Mouse (Mus musculus) intestine, embryonic 16.5 days (tissue): ENCODE measurements around the gene Creb5. TPM values are rescaled to one million over a fixed set of nuclear protein-coding genes. Genes with fewer than 3 reads are reported as not detected.

Experiments used
- ATAC-seq: fragments of 200-750 bp; cut with Nextera tagmentation; 2 replicates; pipeline ENCODE4 v1.8.0; 2017; ENCODE audit warnings: moderate TSS enrichment, moderate library complexity
- H3K27ac ChIP-seq: fragments of 300-500 bp; sonication (generic); 2 replicates; pipeline ENCODE4 v1.5.1; 2014; ENCODE audit warnings: mild to moderate bottlenecking, low read length
- H3K27me3 ChIP-seq: fragments of 300-500 bp; sonication (generic); replicated peaks from 2 replicates; pipeline ENCODE4 v1.6.1; 2014; ENCODE audit warnings: low read length, control low read depth, mixed read lengths; ENCODE audit not compliant: control insufficient read depth, insufficient read depth
- H3K36me3 ChIP-seq: fragments of 300-500 bp; sonication (generic); 2 replicates; pipeline ENCODE4 v1.6.1; 2014; ENCODE audit warnings: low read length, control low read depth; ENCODE audit not compliant: control insufficient read depth, insufficient read depth
- H3K4me1 ChIP-seq: fragments of 300-500 bp; sonication (generic); 2 replicates; pipeline ENCODE4 v1.6.1; 2014; ENCODE audit warnings: low read length, control low read depth, mixed read lengths; ENCODE audit not compliant: control insufficient read depth, insufficient read depth
- H3K4me2 ChIP-seq: fragments of 300-500 bp; sonication (generic); 2 replicates; pipeline ENCODE4 v1.6.1; 2014; ENCODE audit warnings: low read depth, low read length, control low read depth
- H3K4me3 ChIP-seq: fragments of 300-500 bp; sonication (generic); 2 replicates; pipeline ENCODE4 v1.5.1; 2014; ENCODE audit warnings: mild to moderate bottlenecking, low read length
- H3K9ac ChIP-seq: fragments of 300-500 bp; sonication (generic); 2 replicates; pipeline ENCODE4 v1.6.1; 2014; ENCODE audit warnings: low read depth, low read length
- H3K9me3 ChIP-seq: fragments of 300-500 bp; sonication (generic); 2 replicates; pipeline ENCODE4 v1.6.1; 2016; ENCODE audit warnings: low read length, control low read depth; ENCODE audit not compliant: control insufficient read depth
- WGBS: fragments of 180-500 bp; shearing (Covaris S2); extraction: QIAGEN DNeasy Blood & Tissue Kit; methylation state at CpG from one replicate; pipeline ENCODE4 v1.1.7; 2014; 5-methylcytosine and 5-hydroxymethylcytosine counted together
- polyA plus RNA-seq: library from polyadenylated mRNA; unstranded; fragments of >200 nt; fragmentation: Nextera tagmentation; extraction: Ambion mirVana; gene quantifications from 2 replicates; pipeline ENCODE4 v1.2.1, GENCODE M21; 2015

The Creb5 gene
- polyA plus RNA-seq, 1 experiment from 2014 or later = 4.1 TPM

GRCm38 (mm10) chr6:53448317-53448870 lies 161.3 kb downstream of the Creb5 start:
- 78% methylated on average over 9 of the region's 9 CpGs for WGBS

GRCm38 (mm10) chr6:53449437-53450173 lies 162.5 kb downstream of the Creb5 start:
- no peaks in the 10 kb centered on the region for H3K9me3 ChIP-seq
- H3K4me3 ChIP-seq = no peak overlapping the region
- whole genome bisulfite sequencing = 58% methylated on average over 9 of the region's 9 CpGs
- no peak overlapping the region for H3K27ac ChIP-seq
- no peak for ATAC-seq
- H3K27me3 ChIP-seq = no peaks in the 10 kb centered on the region
- H3K9ac ChIP-seq = no peak overlapping the region
- no peak overlapping the region for H3K4me2 ChIP-seq
- H3K4me1 ChIP-seq = peaks cover 16% of the 10 kb centered on the region; the same call in 1 of the 2 replicates
- H3K36me3 ChIP-seq = no peaks in the 10 kb centered on the region

More at GRCm38 (mm10) chr6:53448317-53448870, 161.3 kb downstream of the Creb5 start:
- H3K27ac ChIP-seq = no peak overlapping the region
- no peak overlapping the region for H3K4me2 ChIP-seq
- no peak overlapping the region for H3K9ac ChIP-seq
- ATAC-seq = no peak
- H3K36me3 ChIP-seq = no peaks in the 10 kb centered on the region
- H3K27me3 ChIP-seq = no peaks in the 10 kb centered on the region
- peaks cover 16% of the 10 kb centered on the region; the same call in 1 of the 2 replicates for H3K4me1 ChIP-seq
- H3K4me3 ChIP-seq = no peak overlapping the region
- no peaks in the 10 kb centered on the region for H3K9me3 ChIP-seq

- Histone ChIP-seq H3K27ac (no peak overlapping the region), H3K4me2 (no peak overlapping the region), H3K36me3 (no peaks in the 10 kb centered on the region), H3K4me3 (no peak overlapping the region), H3K4me1 (peaks cover 16% of the 10 kb centered on the region; the same call in 1 of the 2 replicates), H3K27me3 (no peaks in the 10 kb centered on the region), H3K9me3 (no peaks in the 10 kb centered on the region), H3K9ac (no peak overlapping the region)
- 43% methylated on average over 3 of the region's 3 CpGs for WGBS
- no peak for ATAC-seq
Measured at GRCm38 (mm10) chr6:53450494-53450893, 163.4 kb downstream of the Creb5 start.

- no peak overlapping the region for H3K4me2 ChIP-seq
- no peaks in the 10 kb centered on the region for H3K27me3 ChIP-seq
- H3K9ac ChIP-seq = no peak overlapping the region
- no peak for ATAC-seq
- no peaks in the 10 kb centered on the region for H3K36me3 ChIP-seq
- H3K4me3 ChIP-seq = no peak overlapping the region
- peaks cover 16% of the 10 kb centered on the region; the same call in 1 of the 2 replicates for H3K4me1 ChIP-seq
- WGBS = 41% methylated on average over 6 of the region's 6 CpGs
- H3K9me3 ChIP-seq = no peaks in the 10 kb centered on the region
- no peak overlapping the region for H3K27ac ChIP-seq
Measured at GRCm38 (mm10) chr6:53452240-53452639, 165.2 kb downstream of the Creb5 start.

- ATAC-seq = no peak
Measured at GRCm38 (mm10) chr6:53455442-53455841, 168.4 kb downstream of the Creb5 start.

GRCm38 (mm10) chr6:53456111-53456510 lies 169.0 kb downstream of the Creb5 start:
- no peak for ATAC-seq
- Histone ChIP-seq H3K4me1 (peaks cover 12% of the 10 kb centered on the region; the same call in 1 of the 2 replicates), H3K36me3 (no peaks in the 10 kb centered on the region), H3K27me3 (no peaks in the 10 kb centered on the region), H3K9ac (no peak overlapping the region), H3K27ac (no peak overlapping the region), H3K9me3 (no peaks in the 10 kb centered on the region), H3K4me3 (no peak overlapping the region), H3K4me2 (no peak overlapping the region)
- WGBS = 89% methylated on average over 5 of the region's 5 CpGs

More at GRCm38 (mm10) chr6:53455442-53455841, 168.4 kb downstream of the Creb5 start:
- no peaks in the 10 kb centered on the region for H3K27me3 ChIP-seq
- H3K27ac ChIP-seq = no peak overlapping the region
- H3K4me2 ChIP-seq = no peak overlapping the region
- no peaks in the 10 kb centered on the region for H3K36me3 ChIP-seq
- H3K4me3 ChIP-seq = no peak overlapping the region
- no peaks in the 10 kb centered on the region for H3K9me3 ChIP-seq
- peaks cover 12% of the 10 kb centered on the region; the same call in 1 of the 2 replicates for H3K4me1 ChIP-seq
- WGBS = 64% methylated on average over 4 of the region's 4 CpGs
- no peak overlapping the region for H3K9ac ChIP-seq

GRCm38 (mm10) chr6:53459995-53460747 lies 173.1 kb downstream of the Creb5 start:
- no peaks in the 10 kb centered on the region for H3K27me3 ChIP-seq
- no peak for ATAC-seq
- H3K9me3 ChIP-seq = no peaks in the 10 kb centered on the region
- H3K4me3 ChIP-seq = no peak overlapping the region
- no peaks in the 10 kb centered on the region for H3K36me3 ChIP-seq
- WGBS = 90% methylated on average over 6 of the region's 6 CpGs
- H3K9ac ChIP-seq = no peak overlapping the region
- H3K4me1 ChIP-seq = no peaks in the 10 kb centered on the region
- no peak overlapping the region for H3K4me2 ChIP-seq
- no peak overlapping the region for H3K27ac ChIP-seq

GRCm38 (mm10) chr6:53461056-53461455 lies 174.0 kb downstream of the Creb5 start:
- H3K27ac ChIP-seq = no peak overlapping the region
- H3K4me1 ChIP-seq = no peaks in the 10 kb centered on the region
- no peak overlapping the region for H3K9ac ChIP-seq
- no peak for ATAC-seq
- WGBS = 90% methylated on average over 6 of the region's 6 CpGs
- no peaks in the 10 kb centered on the region for H3K9me3 ChIP-seq
- no peaks in the 10 kb centered on the region for H3K27me3 ChIP-seq
- H3K4me2 ChIP-seq = no peak overlapping the region
- H3K36me3 ChIP-seq = no peaks in the 10 kb centered on the region
- no peak overlapping the region for H3K4me3 ChIP-seq
